Comparison of ENCODE assay signal across 17 mouse cellular contexts in genomic region chr5:114969064-114969463, GRCm38 (mm10). TPM values are rescaled to one million over a fixed set of nuclear protein-coding genes. Genes with fewer than 3 reads are reported as not detected.
DNase-seq lines count a peak whose midpoint lies in the region; ATAC-seq lines count a peak whose summit lies in the region.
"Had no signal": no experiment of that assay in that cellular context is flagged by ENCODE, and none has a peak within 500 bp of the region (broad histone marks: within the 10 kb centered on the region; RNA-seq: fewer than 3 reads in every experiment).

No protein-coding gene starts in this region.

- H3K27ac ChIP-seq in embryonic facial prominence, embryonic 11.5 days (replicated peaks; ENCODE audit: low read depth, low read length) = no peak overlapping the region
- no peak overlapping the region for H3K27ac ChIP-seq in embryonic facial prominence, embryonic 10.5 days (replicated peaks)
- H3K27ac ChIP-seq in intestine, embryonic 14.5 days (ENCODE audit: low read depth) = peak overlapping the region; percentile 75
- peak overlapping the region; percentile 97 for H3K27ac ChIP-seq in kidney, embryonic 16.5 days (ENCODE audit: low read length)
- peak overlapping the region; percentile 53; the same call in 1 of the 2 replicates for H3K27ac ChIP-seq in liver, embryonic 15.5 days (replicated peaks)
- H3K27ac ChIP-seq: limb, embryonic 10.5 days; midbrain, embryonic 12.5 days had no signal

- ATAC-seq in embryonic facial prominence, embryonic 11.5 days (replicated peaks; ENCODE audit: insufficient number of reproducible peaks, low FRiP score, low TSS enrichment, low read depth) = no peak
- ATAC-seq in intestine, embryonic 14.5 days (replicated peaks; ENCODE audit: low FRiP score, low TSS enrichment, low read depth) = no peak
- peak; percentile 62 for ATAC-seq in kidney, embryonic 16.5 days (ENCODE audit: low FRiP score, low TSS enrichment)
- ATAC-seq in liver, embryonic 15.5 days (ENCODE audit: insufficient read depth) = no peak

- DNase-seq in embryonic facial prominence, embryonic 11.5 days (ENCODE audit: low spot score) = peak; percentile 27
- no peak for DNase-seq in embryonic facial prominence, embryonic 10.5 days (ENCODE audit: low spot score)
- DNase-seq in intestine, embryonic 14.5 days (ENCODE audit: low spot score) = peak; percentile 70
- DNase-seq in left cerebral cortex, adult 9 months (ENCODE audit: low spot score in 2 of 2) = no peak
- DNase-seq in lung, adult 18-20 months = no peak
- no peak for DNase-seq in adrenal gland, adult 2 months
- DNase-seq: cerebellum, adult 11 months; lung, postnatal 10 days; thymus, postnatal 14 days had no signal

- no peaks in the 10 kb centered on the region for H3K9me3 ChIP-seq in embryonic facial prominence, embryonic 11.5 days (replicated peaks; ENCODE audit: control insufficient read depth, low read length)
- no peaks in the 10 kb centered on the region for H3K9me3 ChIP-seq in embryonic facial prominence, embryonic 10.5 days
- no peaks in the 10 kb centered on the region for H3K9me3 ChIP-seq in intestine, embryonic 14.5 days (ENCODE audit: control insufficient read depth, low read length)
- H3K9me3 ChIP-seq in kidney, embryonic 16.5 days (ENCODE audit: low read length) = no peaks in the 10 kb centered on the region
- H3K9me3 ChIP-seq in liver, embryonic 15.5 days (replicated peaks) = no peaks in the 10 kb centered on the region
- H3K9me3 ChIP-seq: limb, embryonic 10.5 days; midbrain, embryonic 12.5 days had no signal

- H3K27me3 ChIP-seq in embryonic facial prominence, embryonic 11.5 days (ENCODE audit: control insufficient read depth, insufficient read depth, low read length) = peaks cover 2% of the 10 kb centered on the region; the same call in 1 of the 2 replicates
- peaks cover 41% of the 10 kb centered on the region for H3K27me3 ChIP-seq in embryonic facial prominence, embryonic 10.5 days (replicated peaks; ENCODE audit: low read depth, poor library complexity, severe bottlenecking)
- no peaks in the 10 kb centered on the region for H3K27me3 ChIP-seq in intestine, embryonic 14.5 days (replicated peaks; ENCODE audit: control insufficient read depth, insufficient read depth, low read length)
- no peaks in the 10 kb centered on the region for H3K27me3 ChIP-seq in kidney, embryonic 16.5 days (ENCODE audit: insufficient read depth, low read length)
- peaks cover 21% of the 10 kb centered on the region for H3K27me3 ChIP-seq in liver, embryonic 15.5 days

- 17% methylated on average over 4 of the region's 4 CpGs for WGBS in embryonic facial prominence, embryonic 11.5 days
- 14% methylated on average over 4 of the region's 4 CpGs for WGBS in embryonic facial prominence, embryonic 10.5 days
- WGBS in intestine, embryonic 14.5 days = 11% methylated on average over 4 of the region's 4 CpGs
- 6% methylated on average over 4 of the region's 4 CpGs for WGBS in kidney, embryonic 16.5 days
- WGBS in liver, embryonic 15.5 days (ENCODE audit: insufficient replicate concordance) = 15% methylated on average over 4 of the region's 4 CpGs

- peaks cover 4% of the 10 kb centered on the region for H3K4me1 ChIP-seq in embryonic facial prominence, embryonic 11.5 days (ENCODE audit: control insufficient read depth, insufficient read depth, low read length)
- H3K4me1 ChIP-seq in embryonic facial prominence, embryonic 10.5 days = peaks cover 28% of the 10 kb centered on the region
- no peaks in the 10 kb centered on the region; the same call in 1 of the 2 replicates for H3K4me1 ChIP-seq in intestine, embryonic 14.5 days (replicated peaks; ENCODE audit: control insufficient read depth, insufficient read depth, low read length)
- peaks cover 30% of the 10 kb centered on the region for H3K4me1 ChIP-seq in kidney, embryonic 16.5 days (ENCODE audit: insufficient read depth, low read length)
- H3K4me1 ChIP-seq in liver, embryonic 15.5 days (replicated peaks) = peaks cover 30% of the 10 kb centered on the region

- H3K4me3 ChIP-seq in embryonic facial prominence, embryonic 11.5 days (ENCODE audit: low read depth, low read length) = no peak overlapping the region
- H3K4me3 ChIP-seq in embryonic facial prominence, embryonic 10.5 days = no peak overlapping the region
- peak overlapping the region; percentile 39 for H3K4me3 ChIP-seq in intestine, embryonic 14.5 days (ENCODE audit: low read depth, low read length)
- H3K4me3 ChIP-seq in kidney, embryonic 16.5 days (ENCODE audit: low read length) = peak overlapping the region; percentile 56
- H3K4me3 ChIP-seq in liver, embryonic 15.5 days (replicated peaks) = peak overlapping the region; percentile 50
- H3K4me3 ChIP-seq: limb, embryonic 10.5 days; midbrain, embryonic 12.5 days had no signal

- no peak overlapping the region for H3K9ac ChIP-seq in embryonic facial prominence, embryonic 11.5 days (replicated peaks; ENCODE audit: low read length)
- H3K9ac ChIP-seq in intestine, embryonic 14.5 days (ENCODE audit: low read length) = peak overlapping the region; percentile 53
- H3K9ac ChIP-seq in kidney, embryonic 16.5 days (replicated peaks; ENCODE audit: low read length) = peak overlapping the region; percentile 77
- 0 out of 2 replicates have a peak overlapping the region, but pooled peaks have one; percentile 12 for H3K9ac ChIP-seq in liver, embryonic 15.5 days
- H3K9ac ChIP-seq: midbrain, embryonic 12.5 days had no signal

- H3K4me2 ChIP-seq in embryonic facial prominence, embryonic 11.5 days (ENCODE audit: low read depth, low read length) = no peak overlapping the region
- peak overlapping the region; percentile 24 for H3K4me2 ChIP-seq in intestine, embryonic 14.5 days (ENCODE audit: low read length)
- peak overlapping the region; percentile 57 for H3K4me2 ChIP-seq in kidney, embryonic 16.5 days (replicated peaks; ENCODE audit: low read depth, low read length)
- peak overlapping the region; percentile 43 for H3K4me2 ChIP-seq in liver, embryonic 15.5 days
- H3K4me2 ChIP-seq: heart, embryonic 11.5 days; midbrain, embryonic 12.5 days had no signal

- H3K36me3 ChIP-seq in embryonic facial prominence, embryonic 11.5 days (replicated peaks; ENCODE audit: control insufficient read depth, insufficient read depth, low read depth, low read length) = no peaks in the 10 kb centered on the region
- H3K36me3 ChIP-seq in embryonic facial prominence, embryonic 10.5 days (replicated peaks) = no peaks in the 10 kb centered on the region
- H3K36me3 ChIP-seq in intestine, embryonic 14.5 days (ENCODE audit: control insufficient read depth, insufficient read depth, low read length) = no peaks in the 10 kb centered on the region
- H3K36me3 ChIP-seq in kidney, embryonic 16.5 days (ENCODE audit: insufficient read depth, low read length) = no peaks in the 10 kb centered on the region
- no peaks in the 10 kb centered on the region for H3K36me3 ChIP-seq in liver, embryonic 15.5 days (replicated peaks)
- H3K36me3 ChIP-seq: limb, embryonic 10.5 days; midbrain, embryonic 12.5 days had no signal

RNA-seq across cellular contexts. Expression of gene Hnf1a, which starts 1.8 kb away (rescaled TPM):
- not detected in 2 replicates for polyA plus RNA-seq in embryonic facial prominence, embryonic 11.5 days (2014; fragmentation: Nextera tagmentation; extraction: Ambion mirVana)
- polyA plus RNA-seq in embryonic facial prominence, embryonic 10.5 days (2016; fragmentation: Nextera tagmentation; extraction: Ambion mirVana) = 0.06 TPM in 2 replicates
- polyA plus RNA-seq in intestine, embryonic 14.5 days (2014; fragmentation: Nextera tagmentation; extraction: Ambion mirVana) = 8.4 and 10.0 TPM in 2 replicates
- 12.6 and 15.4 TPM in 2 replicates for polyA plus RNA-seq in kidney, embryonic 16.5 days (2015; fragmentation: Nextera tagmentation; extraction: Ambion mirVana)
- 3.8 and 4.3 TPM in 2 replicates for polyA plus RNA-seq in liver, embryonic 15.5 days (2015; fragmentation: Nextera tagmentation; extraction: Ambion mirVana)
- under 1 TPM in 1 of 2 experiments, not detected in 1; 0.09 TPM for total RNA-seq in adrenal gland, adult 2 months (2021)
- polyA plus RNA-seq in adrenal gland, adult 2 months (2012; rRNA removed) = 0.03 TPM in 1 of 2 replicates, not detected in the other
- total RNA-seq: common myeloid progenitor, adult 5-6 weeks; hematopoietic stem cell, adult 5-6 weeks; layer of hippocampus, adult 18-20 months had no signal
- polyA plus RNA-seq: heart, embryonic 11.5 days had no signal

RNA-seq across cellular contexts. Expression of gene 2210016L21Rik, which starts 27.1 kb away (rescaled TPM):
- polyA plus RNA-seq in embryonic facial prominence, embryonic 11.5 days (2014; fragmentation: Nextera tagmentation; extraction: Ambion mirVana) = 50.7 and 58.4 TPM in 2 replicates
- polyA plus RNA-seq in embryonic facial prominence, embryonic 10.5 days (2016; fragmentation: Nextera tagmentation; extraction: Ambion mirVana) = 45.4 and 47.7 TPM in 2 replicates
- polyA plus RNA-seq in intestine, embryonic 14.5 days (2014; fragmentation: Nextera tagmentation; extraction: Ambion mirVana) = 45.2 and 57.7 TPM in 2 replicates
- 55.7 and 63.3 TPM in 2 replicates for polyA plus RNA-seq in kidney, embryonic 16.5 days (2015; fragmentation: Nextera tagmentation; extraction: Ambion mirVana)
- 10.2 and 12.3 TPM in 2 replicates for polyA plus RNA-seq in liver, embryonic 15.5 days (2015; fragmentation: Nextera tagmentation; extraction: Ambion mirVana)
- 10 to 100 TPM; 36.2 to 55.3 TPM for total RNA-seq in adrenal gland, adult 2 months (2021)
- 24.5 and 28.1 TPM in 2 replicates for polyA plus RNA-seq in adrenal gland, adult 2 months (2012; rRNA removed)

RNA-seq across cellular contexts. Expression of gene Sppl3, which starts 41.9 kb away (rescaled TPM):
- polyA plus RNA-seq in embryonic facial prominence, embryonic 11.5 days (2014; fragmentation: Nextera tagmentation; extraction: Ambion mirVana) = 23.5 and 43.6 TPM in 2 replicates
- 12.5 and 13.1 TPM in 2 replicates for polyA plus RNA-seq in embryonic facial prominence, embryonic 10.5 days (2016; fragmentation: Nextera tagmentation; extraction: Ambion mirVana)
- polyA plus RNA-seq in intestine, embryonic 14.5 days (2014; fragmentation: Nextera tagmentation; extraction: Ambion mirVana) = 21.1 and 21.5 TPM in 2 replicates
- 12.3 and 13.6 TPM in 2 replicates for polyA plus RNA-seq in kidney, embryonic 16.5 days (2015; fragmentation: Nextera tagmentation; extraction: Ambion mirVana)
- polyA plus RNA-seq in liver, embryonic 15.5 days (2015; fragmentation: Nextera tagmentation; extraction: Ambion mirVana) = 7.9 and 12.1 TPM in 2 replicates
- 10 to 100 TPM; 42.3 to 49.4 TPM for total RNA-seq in adrenal gland, adult 2 months (2021)
- polyA plus RNA-seq in adrenal gland, adult 2 months (2012; rRNA removed) = 66.2 and 68.2 TPM in 2 replicates

RNA-seq across cellular contexts. Expression of gene Oasl1, which starts 46.0 kb away (rescaled TPM):
- polyA plus RNA-seq in embryonic facial prominence, embryonic 11.5 days (2014; fragmentation: Nextera tagmentation; extraction: Ambion mirVana) = 0.24 TPM in 2 replicates
- polyA plus RNA-seq in embryonic facial prominence, embryonic 10.5 days (2016; fragmentation: Nextera tagmentation; extraction: Ambion mirVana) = 0.24 TPM in 1 of 2 replicates, not detected in the other
- polyA plus RNA-seq in intestine, embryonic 14.5 days (2014; fragmentation: Nextera tagmentation; extraction: Ambion mirVana) = 1.7 and 2.3 TPM in 2 replicates
- polyA plus RNA-seq in kidney, embryonic 16.5 days (2015; fragmentation: Nextera tagmentation; extraction: Ambion mirVana) = 1.5 and 2.1 TPM in 2 replicates
- polyA plus RNA-seq in liver, embryonic 15.5 days (2015; fragmentation: Nextera tagmentation; extraction: Ambion mirVana) = 0.51 and 0.88 TPM in 2 replicates
- total RNA-seq in adrenal gland, adult 2 months (2021) = 1 to 10 TPM in 1 of 2 experiments, under 1 TPM in 1; 0.98 to 1.3 TPM
- 5.0 and 7.4 TPM in 2 replicates for polyA plus RNA-seq in adrenal gland, adult 2 months (2012; rRNA removed)
- total RNA-seq: layer of hippocampus, adult 18-20 months had no signal

Comparison
In these comparisons a context has a peak if more than half of its experiments do, and no peak if none do; other contexts are left out.
1. DNase-seq: peak in embryonic facial prominence, embryonic 11.5 days (single experiment) and intestine, embryonic 14.5 days (single experiment); none in embryonic facial prominence, embryonic 10.5 days (single experiment), left cerebral cortex, adult 9 months (0 of 2), lung, adult 18-20 months (0 of 2) and adrenal gland, adult 2 months (single experiment).
2. H3K27ac ChIP-seq: peak in intestine, embryonic 14.5 days (single experiment), kidney, embryonic 16.5 days (single experiment) and liver, embryonic 15.5 days (single experiment); none in embryonic facial prominence, embryonic 11.5 days (single experiment) and embryonic facial prominence, embryonic 10.5 days (single experiment).
3. H3K4me3 ChIP-seq: peak in intestine, embryonic 14.5 days (single experiment), kidney, embryonic 16.5 days (single experiment) and liver, embryonic 15.5 days (single experiment); none in embryonic facial prominence, embryonic 11.5 days (single experiment) and embryonic facial prominence, embryonic 10.5 days (single experiment).